Mouse (Mus musculus) megakaryocyte progenitor cell, adult 5-6 weeks (primary cell): ENCODE results near the gene Fam43b. TPM values are rescaled to one million over a fixed set of nuclear protein-coding genes. Genes with fewer than 3 reads are reported as not detected.

ENCODE experiments used
- ATAC-seq: replicated peaks from 2 replicates; pipeline ENCODE4 v1.8.0; 2016; ENCODE audit warnings: mild to moderate bottlenecking, moderate TSS enrichment, inconsistent platforms; ENCODE audit not compliant: poor library complexity
- total RNA-seq, 2 experiments: library from RNA; stranded (forward) in 1 of 2; stranded (reverse) in 1 of 2; fragments of 157-497, 149-512 nt in 1 of 2; fragments of 200-1000 nt in 1 of 2; gene quantifications; 2 replicates each; pipeline versions ENCODE4 v1.2.3 to v1.2.4; 2015 to 2017

The Fam43b gene
- total RNA-seq, 2 experiments from 2014 or later = not detected

GRCm38 (mm10) chr4:138395087-138395970 is 999 bp downstream of the Fam43b start:
- ATAC-seq = 0 out of 2 replicates have a peak, but pooled peaks have one; percentile 23

- ATAC-seq = no peak
These were observed 2.6 kb downstream of the Fam43b start for GRCm38 (mm10) chr4:138393703-138394102.

DNA sequence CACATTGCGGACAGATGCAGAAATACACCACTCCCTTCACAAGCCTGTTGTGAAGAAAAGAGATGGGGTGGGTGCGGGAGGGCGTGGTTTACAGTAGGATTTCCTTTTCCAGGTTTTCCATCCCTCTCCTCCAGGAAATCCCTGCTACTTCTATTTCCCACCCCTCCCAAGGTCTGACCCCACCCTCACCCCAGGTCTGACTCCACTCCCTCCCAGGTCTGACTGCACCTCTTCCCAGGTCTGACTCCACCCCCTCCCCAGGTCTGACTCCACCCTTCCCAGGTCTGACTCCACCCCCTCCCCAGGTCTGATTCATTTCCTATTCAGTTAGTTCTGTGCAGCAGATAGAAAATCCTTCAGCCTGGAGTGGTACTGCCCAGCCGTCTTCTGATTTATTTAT is 12.5 kb downstream of the Fam43b start:
- ATAC-seq = no peak

- 0 out of 2 replicates have a peak, but pooled peaks have one; percentile 29 for ATAC-seq
These were observed 13.9 kb downstream of the Fam43b start for GRCm38 (mm10) chr4:138382462-138382861.

DNA sequence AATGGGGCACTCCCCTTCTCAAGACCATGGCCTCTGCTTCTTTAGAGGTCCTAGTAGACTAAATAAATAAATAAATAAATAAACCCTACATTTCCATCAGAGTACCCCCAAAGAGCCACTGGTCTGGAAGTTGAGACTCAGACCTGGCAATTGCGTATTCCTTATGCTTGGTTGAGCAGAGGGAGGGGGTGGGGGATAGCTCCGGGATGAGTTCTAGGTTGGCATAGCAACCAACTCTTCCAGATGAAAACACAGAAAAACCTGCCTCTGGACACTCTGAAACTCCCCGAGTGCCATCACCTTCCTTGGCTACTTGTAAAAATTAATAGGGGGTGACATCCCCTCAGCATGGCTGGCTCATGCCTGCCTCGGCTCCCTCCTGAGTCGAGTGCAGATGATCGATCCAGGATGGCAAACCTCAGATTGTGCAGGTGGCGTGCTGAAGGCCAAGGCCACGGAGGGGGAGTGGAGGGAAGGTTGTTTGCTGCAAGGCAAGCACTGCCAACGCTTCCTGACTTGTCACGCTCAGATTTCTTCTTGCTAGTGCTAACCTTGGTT is 16.1 kb downstream of the Fam43b start:
- ATAC-seq = no peak

DNA sequence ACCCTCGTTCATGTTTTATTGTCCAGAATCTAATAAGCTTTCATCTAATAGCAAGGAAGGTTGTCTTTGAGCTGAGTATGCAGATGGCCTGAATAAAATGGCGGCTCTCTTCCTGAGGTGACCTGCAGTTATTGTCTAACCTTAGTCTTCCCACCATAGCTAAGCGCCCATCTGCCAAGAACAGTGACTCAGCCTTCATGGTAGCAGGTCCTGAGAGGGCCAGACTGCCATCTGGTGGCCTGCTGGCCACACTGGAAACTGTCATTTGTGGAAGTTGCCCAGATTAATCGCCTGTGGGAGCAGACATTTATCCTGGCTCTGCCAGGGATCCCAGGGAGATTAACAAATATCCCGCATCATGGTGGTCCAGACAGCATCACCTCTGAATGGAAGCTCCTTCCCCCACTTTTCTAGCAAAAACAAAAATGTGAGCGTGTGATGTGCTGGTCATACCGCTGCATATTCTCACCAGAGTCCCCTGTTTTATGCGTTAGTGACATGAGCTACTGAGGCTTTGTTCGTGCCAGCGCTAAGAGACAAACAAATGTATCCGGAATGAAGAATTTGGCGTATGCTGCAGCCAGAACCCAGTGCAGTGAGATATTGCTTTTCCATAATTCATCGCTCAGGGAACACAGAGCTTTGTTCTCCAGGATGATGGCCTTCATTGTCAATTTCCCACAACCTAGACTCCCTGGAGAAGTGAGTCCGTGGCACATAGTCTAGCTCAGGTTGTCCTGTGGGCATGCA is 17.1 kb downstream of the Fam43b start:
- ATAC-seq = peak; percentile 98

DNA sequence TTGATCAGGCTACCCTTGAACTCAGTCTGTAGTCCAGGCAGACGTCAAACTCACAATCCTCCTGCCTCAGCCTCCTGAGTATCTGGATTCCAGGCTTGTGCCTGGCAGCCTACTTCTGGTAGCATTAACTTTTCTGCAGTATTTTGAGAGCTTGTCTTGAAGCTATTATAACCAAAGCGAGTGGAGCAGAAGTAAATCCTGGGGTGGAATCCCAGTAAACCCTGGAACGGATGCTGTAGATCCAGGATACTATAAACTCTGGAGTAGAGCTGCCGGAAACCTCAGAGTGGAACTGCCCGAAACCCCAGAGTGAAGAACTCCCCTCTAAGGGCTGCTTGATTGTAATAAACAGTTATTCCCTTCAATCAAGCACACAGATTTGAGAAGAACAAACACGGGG is 18.8 kb downstream of the Fam43b start:
- no peak for ATAC-seq

DNA sequence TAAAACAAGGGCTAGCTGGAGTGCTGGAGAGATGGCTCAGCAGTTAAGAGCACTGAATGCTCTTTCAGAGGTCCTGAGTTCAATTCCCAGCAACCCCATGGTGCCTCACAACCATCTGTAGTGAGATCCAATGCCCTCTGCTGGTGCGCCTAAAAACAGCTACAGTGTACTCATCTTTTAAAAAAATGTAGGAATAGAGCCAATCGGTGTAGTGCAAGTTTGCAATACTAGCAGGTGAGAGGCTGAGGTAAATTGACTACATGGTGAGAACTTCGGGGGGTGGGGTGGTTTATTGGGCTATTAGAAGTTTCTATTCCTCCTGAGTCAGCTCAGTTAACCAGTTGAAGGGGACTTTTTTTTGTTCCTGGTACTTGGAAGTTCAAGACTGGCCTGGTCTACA is 21.2 kb downstream of the Fam43b start:
- no peak for ATAC-seq

- no peak for ATAC-seq
These were observed 25.3 kb downstream of the Fam43b start for GRCm38 (mm10) chr4:138370996-138371516.

- peak; percentile 20; the same call in 1 of the 2 replicates for ATAC-seq
These were observed 27.6 kb downstream of the Fam43b start for GRCm38 (mm10) chr4:138368498-138369260.

DNA sequence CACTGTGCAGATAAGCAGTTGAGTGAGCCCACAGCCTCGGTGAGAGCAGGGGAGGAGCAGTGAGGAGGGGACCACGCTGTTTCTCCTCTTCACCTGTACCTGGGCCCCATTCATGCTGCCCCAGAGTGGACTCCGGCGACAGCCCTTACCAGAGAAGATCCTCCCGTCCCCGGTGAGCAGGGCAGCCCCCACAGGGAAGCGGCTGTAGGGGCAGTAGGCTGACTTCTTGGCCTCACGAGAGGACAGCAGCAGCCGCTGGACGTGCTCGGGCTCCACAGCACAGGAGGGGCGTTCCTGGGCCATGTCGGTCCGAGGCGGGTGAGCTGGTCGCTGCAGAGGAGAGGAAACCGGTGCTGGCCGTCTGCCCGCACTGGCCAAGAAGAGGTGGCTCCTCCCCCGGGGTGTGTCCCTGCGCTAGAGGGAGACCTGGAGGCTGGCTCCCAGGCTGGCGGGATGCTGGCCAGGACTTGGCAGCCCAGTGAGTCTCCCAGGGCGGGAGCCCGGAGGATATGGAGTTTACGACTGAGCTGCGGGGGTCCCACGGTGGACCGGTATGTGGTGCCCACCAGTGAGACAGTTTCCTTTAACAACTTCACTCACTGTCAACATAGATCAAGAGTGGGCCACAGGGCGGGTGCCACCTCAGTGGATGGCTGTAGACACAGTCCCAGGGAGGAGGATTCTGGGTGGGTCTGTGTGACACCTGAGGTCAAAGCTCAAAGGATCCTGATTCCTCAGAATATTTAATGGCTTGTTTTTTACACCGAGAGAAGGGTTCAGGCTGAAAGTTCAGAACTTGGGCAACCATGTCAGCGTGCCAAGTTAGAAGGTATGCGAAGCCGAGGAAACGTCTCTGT is 28.5 kb downstream of the Fam43b start, which contains the start of gene Cda:
Gene Cda (minus strand): TSS at position 352 of the 857 bp plus-strand sequence.
- ATAC-seq = peak; percentile 83

GRCm38 (mm10) chr4:138366561-138366960 is 29.8 kb downstream of the Fam43b start:
- no peak for ATAC-seq

GRCm38 (mm10) chr4:138363511-138363910 is 32.8 kb downstream of the Fam43b start:
- no peak for ATAC-seq

- ATAC-seq = no peak
These were observed 33.4 kb downstream of the Fam43b start for GRCm38 (mm10) chr4:138362883-138363282.

DNA sequence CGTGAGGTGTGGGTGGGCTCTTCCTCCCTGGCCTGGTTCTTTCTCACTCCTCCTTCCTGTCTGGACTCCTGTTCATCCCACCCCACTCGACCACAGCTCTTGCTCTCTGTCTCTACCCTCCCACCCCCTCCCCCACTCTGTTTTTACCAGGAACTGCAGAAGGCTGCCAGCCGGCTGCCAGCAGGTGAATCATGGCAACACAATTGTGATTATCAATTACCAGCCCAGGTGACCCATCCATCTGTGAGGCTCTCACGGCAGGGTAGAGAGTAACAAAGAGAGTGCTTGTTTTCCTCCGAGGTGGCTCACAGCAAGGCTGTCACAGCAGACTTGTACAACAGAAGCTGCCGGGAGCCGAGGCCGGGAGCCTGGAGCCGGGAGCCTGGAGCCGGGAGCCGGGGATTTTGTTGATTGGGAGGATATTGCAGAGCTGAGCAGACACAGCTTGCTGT is 34.9 kb downstream of the Fam43b start:
- no peak for ATAC-seq

- ATAC-seq = no peak
These were observed 38.2 kb downstream of the Fam43b start for GRCm38 (mm10) chr4:138358176-138358575.

DNA sequence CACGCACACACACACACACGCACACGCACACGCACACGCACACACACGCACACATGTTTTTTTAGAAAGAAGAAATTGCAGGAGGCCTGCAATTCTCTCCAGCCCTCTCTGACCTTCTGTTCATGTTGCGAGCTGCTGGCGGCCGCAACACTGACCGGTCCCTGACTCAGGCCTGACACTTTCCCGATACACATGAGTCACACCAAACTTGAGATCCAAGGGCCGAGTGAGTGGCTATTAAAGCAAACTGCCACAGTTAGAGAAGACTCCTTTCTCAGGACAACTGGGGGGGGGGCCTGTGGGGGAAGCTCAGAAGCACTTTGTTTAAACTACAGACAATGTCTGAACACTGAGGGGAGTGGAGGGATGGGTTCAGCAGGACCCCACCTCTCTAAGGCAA is 39.8 kb downstream of the Fam43b start:
- ATAC-seq = no peak

- no peak for ATAC-seq
These were observed 40.2 kb downstream of the Fam43b start for GRCm38 (mm10) chr4:138356141-138356540.

GRCm38 (mm10) chr4:138355496-138355895 is 40.8 kb downstream of the Fam43b start:
- ATAC-seq = no peak
